Mouse (Mus musculus) small intestine, adult 10 weeks (tissue): Measurements from ENCODE around the gene Vti1a. TPM values are rescaled to one million over a fixed set of nuclear protein-coding genes. Genes with fewer than 3 reads are reported as not detected.

Experiments
- polyA plus RNA-seq: library from polyadenylated mRNA; stranded (reverse); fragments of 350-450 nt; fragmentation: Illumina TruSeq; extraction: RNeasy Lipid Tissue Mini Kit (QIAGEN cat#74804); gene quantifications from one replicate; pipeline ENCODE4 v1.2.3, GENCODE M21; 2014; ENCODE audit warnings: low replicate concordance

The Vti1a gene
- polyA plus RNA-seq = 19.4 TPM

DNA sequence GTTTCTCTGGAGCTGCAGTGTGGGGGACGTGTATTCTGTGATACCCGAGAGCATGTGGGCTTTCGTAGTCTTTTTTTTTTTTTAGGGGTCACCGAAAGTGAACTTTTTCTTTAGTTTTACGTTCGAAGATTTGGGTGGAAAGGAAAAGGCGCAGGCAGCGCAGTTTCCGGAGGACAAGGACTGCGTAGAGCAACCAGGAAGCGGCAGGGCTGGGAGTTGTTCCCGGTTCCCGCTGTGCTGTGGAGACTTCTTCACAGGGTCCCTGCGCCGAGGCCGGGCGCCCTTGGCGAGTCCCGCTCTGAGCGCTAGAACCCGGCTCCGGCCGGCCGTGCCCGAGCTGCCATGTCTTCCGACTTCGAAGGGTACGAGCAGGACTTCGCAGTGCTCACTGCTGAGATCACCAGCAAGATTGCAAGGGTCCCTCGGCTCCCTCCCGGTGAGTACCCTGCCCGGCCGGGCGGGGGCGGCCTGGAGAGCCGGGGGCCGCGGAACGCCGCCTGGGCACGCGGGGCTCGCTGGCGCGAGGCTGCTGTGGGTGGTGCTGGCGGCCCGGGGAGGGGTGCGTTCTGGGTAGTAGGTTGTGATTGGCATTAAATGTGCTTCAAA lies at the start of gene Vti1a:
Gene Vti1a (plus strand): TSS at position 187 of the 606 bp plus-strand sequence.

DNA sequence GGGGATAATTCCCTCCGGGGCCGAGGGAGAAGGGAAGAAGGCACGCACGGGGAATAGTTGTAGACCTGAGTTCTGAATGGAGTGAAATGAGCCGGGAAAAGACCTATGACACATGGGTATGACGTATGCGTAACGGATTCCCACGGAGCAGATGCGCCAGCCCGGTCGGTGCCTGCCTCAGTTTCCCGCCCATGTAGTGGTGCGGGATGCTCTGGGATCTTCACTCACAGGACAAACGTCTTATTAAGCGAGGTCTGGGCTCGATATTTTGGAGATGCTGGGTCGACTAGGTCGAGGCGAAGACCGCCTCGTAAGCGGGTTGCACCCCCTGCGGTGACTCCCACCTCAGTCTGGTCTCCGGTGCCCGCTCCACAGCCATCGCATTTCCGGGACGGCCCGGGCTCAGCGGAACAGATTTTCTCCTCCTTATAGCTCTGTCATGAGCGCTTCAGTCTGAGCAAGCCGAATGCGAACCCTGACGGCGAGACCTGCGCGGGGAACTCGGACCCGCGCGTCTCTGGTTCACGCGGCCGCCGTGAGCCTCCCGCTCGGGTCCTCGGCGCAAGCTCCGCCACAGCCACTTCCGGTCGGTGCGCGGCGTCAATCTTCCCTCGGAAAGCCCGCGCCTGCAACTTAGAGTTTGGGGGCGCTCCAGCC lies 515 bp upstream of the Vti1a start, which contains the start of gene Zdhhc6:
Gene Zdhhc6 (minus strand): TSS at position 581 of the 657 bp plus-strand sequence.

Other genes starting within 250 kb of the Vti1a start
- 5.5 TPM for gene Gpam, start 189.1 kb upstream of the Vti1a start, polyA plus RNA-seq
- gene Tectb, start 135.6 kb upstream of the Vti1a start, polyA plus RNA-seq = not detected
- gene Gucy2g, start 75.1 kb upstream of the Vti1a start, polyA plus RNA-seq = not detected
- gene Acsl5, start 64.4 kb upstream of the Vti1a start, polyA plus RNA-seq = 3,829 TPM
- 60.4 TPM for gene Zdhhc6, start 263 bp upstream of the Vti1a start, polyA plus RNA-seq